Mouse (Mus musculus): ENCODE measurements at regions not wholly inside any gene's neighbourhood (a gene's known extent, or its start where the extent isn't known, plus 50 kb on each side); places are given as distances from the start of the nearest gene placed in this dataset.
"Not testable (repeated sequence)": the region's sequence is repeated elsewhere in the genome, so short reads cannot be mapped to it uniquely, and the experiment has no call there.

GRCm38 (mm10) chr2:16811401-16812281 lies 455.5 kb downstream of the Plxdc2 start:
- WGBS: 65% methylated on average over 3 of the region's 3 CpGs
- H3K4me2 ChIP-seq (replicated peaks); H3K4me3 ChIP-seq; H3K27ac ChIP-seq (replicated peaks); H3K27me3 ChIP-seq; H3K9me3 ChIP-seq; H3K4me1 ChIP-seq; H3K36me3 ChIP-seq; H3K9ac ChIP-seq (replicated peaks); ATAC-seq (ENCODE audit: low FRiP score, low read depth): not testable (repeated sequence)

DNA sequence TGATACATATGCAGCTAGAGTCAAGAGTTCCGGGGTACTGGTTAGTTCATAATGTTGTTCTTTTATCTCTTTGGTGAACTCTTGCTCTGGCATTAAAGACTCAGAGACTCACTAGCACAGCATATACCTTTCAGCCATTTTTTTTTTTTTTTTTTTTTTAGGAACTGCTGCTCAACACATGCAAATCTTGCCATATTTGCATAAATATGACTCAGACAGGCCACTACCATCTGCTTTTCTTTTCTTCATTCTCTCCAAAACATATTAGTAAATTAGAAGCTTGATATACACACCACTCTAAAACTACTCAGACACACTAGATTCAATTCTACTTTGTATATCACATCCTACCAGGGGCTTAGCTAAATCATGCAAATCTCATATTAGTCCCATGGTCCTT lies 464.3 kb downstream of the Plxdc2 start:
- WGBS: 100% methylated on average over 1 of the region's 1 CpGs
- no peaks in the 10 kb centered on the region for H3K36me3 ChIP-seq
- no peaks in the 10 kb centered on the region for H3K9me3 ChIP-seq

DNA sequence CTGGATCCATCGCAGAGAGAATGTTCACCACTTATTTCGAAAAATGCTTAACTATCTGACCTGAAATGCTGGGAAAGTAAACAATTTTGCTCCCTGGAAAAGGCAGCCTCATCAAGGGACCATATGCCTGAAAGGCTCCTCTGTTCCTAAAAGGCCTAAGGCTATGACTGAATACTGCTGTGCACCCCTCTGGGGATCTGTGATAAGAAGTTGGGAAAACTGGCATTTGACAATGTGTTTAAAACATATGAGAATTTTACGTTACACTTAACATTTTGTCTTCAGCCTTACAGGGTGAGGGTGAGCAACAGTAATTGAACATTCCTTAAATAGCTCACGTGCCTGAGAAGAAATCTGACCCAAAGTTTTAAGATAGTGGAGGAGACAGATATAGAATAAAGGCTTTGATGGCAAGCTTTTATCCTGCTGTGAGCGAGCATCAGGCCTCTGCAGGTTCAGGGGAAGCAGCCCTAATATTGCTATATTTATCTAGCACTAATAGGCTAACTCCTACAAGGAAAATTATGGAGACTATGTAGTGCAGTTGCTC lies 468.7 kb downstream of the Plxdc2 start:
- H3K9me3 ChIP-seq: no peaks in the 10 kb centered on the region
- no peaks in the 10 kb centered on the region for H3K36me3 ChIP-seq
- 67% methylated on average over 5 of the region's 5 CpGs for WGBS
- no peaks in the 10 kb centered on the region for H3K27me3 ChIP-seq
- no peak overlapping the region for H3K4me3 ChIP-seq
- H3K4me1 ChIP-seq: no peaks in the 10 kb centered on the region
- ATAC-seq (ENCODE audit: low FRiP score, low read depth): no peak
- no peak overlapping the region for H3K9ac ChIP-seq (replicated peaks)
- H3K27ac ChIP-seq (replicated peaks): no peak overlapping the region
- no peak overlapping the region for H3K4me2 ChIP-seq (replicated peaks)

More for the DNA sequence above, 464.3 kb downstream of the Plxdc2 start:
- no peak overlapping the region for H3K27ac ChIP-seq (replicated peaks)
- ATAC-seq (ENCODE audit: low FRiP score, low read depth): no peak
- no peaks in the 10 kb centered on the region for H3K4me1 ChIP-seq
- no peaks in the 10 kb centered on the region for H3K27me3 ChIP-seq
- H3K4me3 ChIP-seq: no peak overlapping the region
- H3K9ac ChIP-seq (replicated peaks): no peak overlapping the region
- H3K4me2 ChIP-seq (replicated peaks): no peak overlapping the region

DNA sequence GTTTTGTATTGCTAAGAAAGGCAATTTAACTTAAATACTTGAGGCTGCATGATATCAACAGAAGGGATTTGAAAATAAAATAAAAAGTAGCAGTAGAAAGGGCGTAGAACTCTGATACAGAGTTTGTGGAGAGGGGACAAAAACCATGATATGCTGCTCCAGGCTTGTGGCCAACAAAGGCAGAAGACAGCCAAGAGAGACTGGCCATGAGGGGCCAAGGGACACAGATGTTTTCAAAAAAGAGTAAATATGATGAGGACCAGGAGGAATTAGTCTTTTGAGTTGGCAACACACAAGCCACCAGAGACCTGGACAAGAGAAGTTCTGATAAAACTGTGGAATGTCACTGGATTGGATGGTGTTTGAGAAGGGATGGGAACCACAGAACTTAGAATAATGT lies 471.2 kb downstream of the Plxdc2 start:
- Histone ChIP-seq H3K27me3 (no peaks in the 10 kb centered on the region), H3K4me3 (no peak overlapping the region), H3K4me1 (no peaks in the 10 kb centered on the region), H3K36me3 (no peaks in the 10 kb centered on the region), H3K27ac (replicated peaks) (no peak overlapping the region), H3K4me2 (replicated peaks) (no peak overlapping the region), H3K9me3 (no peaks in the 10 kb centered on the region), H3K9ac (replicated peaks) (no peak overlapping the region)
- 85% methylated on average over 1 of the region's 1 CpGs for WGBS
- no peak for ATAC-seq (ENCODE audit: low FRiP score, low read depth)

DNA sequence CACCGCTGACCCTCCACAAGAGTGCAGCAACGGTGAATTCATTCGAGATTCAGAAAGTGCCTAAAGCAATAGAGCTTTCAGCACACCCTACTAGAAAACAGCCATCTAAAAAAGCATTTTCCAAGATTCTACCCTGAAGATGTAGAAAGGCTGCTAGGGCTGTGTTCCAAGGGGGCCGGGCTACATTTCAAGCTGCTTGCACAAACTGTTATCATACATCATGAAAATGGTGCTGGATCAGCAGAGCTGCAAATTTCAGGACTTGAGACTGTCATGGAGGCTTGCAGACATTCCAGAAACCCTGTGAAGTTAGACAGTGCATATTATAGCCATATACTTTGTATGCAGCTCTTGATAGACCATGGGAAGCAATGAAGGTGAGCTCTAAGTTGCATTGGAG lies 479.9 kb downstream of the Plxdc2 start:
- no peak for ATAC-seq (ENCODE audit: low FRiP score, low read depth)

DNA sequence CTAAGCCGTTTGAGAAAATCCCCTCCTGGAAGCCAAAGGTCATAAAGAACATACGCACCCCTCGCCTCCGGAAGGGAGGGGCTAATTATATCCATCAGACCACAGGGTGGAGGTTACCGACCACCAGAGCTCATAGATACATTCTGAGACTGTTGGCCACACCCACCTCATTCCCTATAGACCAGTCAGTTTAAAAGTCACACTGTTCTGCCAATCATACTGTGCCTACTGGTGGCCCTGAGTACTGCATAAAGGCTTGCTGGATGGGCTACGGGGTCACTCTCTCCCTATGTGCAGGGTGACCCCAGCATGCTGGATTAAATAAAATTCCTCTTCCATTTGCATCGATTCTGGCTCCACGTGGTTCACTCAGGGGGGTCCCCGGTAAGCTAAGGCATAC lies 482.6 kb downstream of the Plxdc2 start:
- H3K9me3 ChIP-seq: no peaks in the 10 kb centered on the region
- no peak overlapping the region for H3K4me2 ChIP-seq (replicated peaks)
- no peaks in the 10 kb centered on the region for H3K27me3 ChIP-seq
- ATAC-seq (ENCODE audit: low FRiP score, low read depth): peak; percentile 52; the same call in 1 of the 2 replicates
- H3K27ac ChIP-seq (replicated peaks): no peak overlapping the region
- no peaks in the 10 kb centered on the region for H3K4me1 ChIP-seq
- H3K36me3 ChIP-seq: no peaks in the 10 kb centered on the region
- WGBS: 74% methylated on average over 9 of the region's 9 CpGs
- H3K9ac ChIP-seq (replicated peaks): no peak overlapping the region
- no peak overlapping the region for H3K4me3 ChIP-seq

More for the DNA sequence above, 479.9 kb downstream of the Plxdc2 start:
- Histone ChIP-seq H3K4me3 (no peak overlapping the region), H3K27ac (replicated peaks) (no peak overlapping the region), H3K4me2 (replicated peaks) (no peak overlapping the region), H3K4me1 (no peaks in the 10 kb centered on the region), H3K27me3 (no peaks in the 10 kb centered on the region), H3K9ac (replicated peaks) (no peak overlapping the region), H3K36me3 (no peaks in the 10 kb centered on the region), H3K9me3 (no peaks in the 10 kb centered on the region)
- 91% methylated on average over 4 of the region's 4 CpGs for WGBS

DNA sequence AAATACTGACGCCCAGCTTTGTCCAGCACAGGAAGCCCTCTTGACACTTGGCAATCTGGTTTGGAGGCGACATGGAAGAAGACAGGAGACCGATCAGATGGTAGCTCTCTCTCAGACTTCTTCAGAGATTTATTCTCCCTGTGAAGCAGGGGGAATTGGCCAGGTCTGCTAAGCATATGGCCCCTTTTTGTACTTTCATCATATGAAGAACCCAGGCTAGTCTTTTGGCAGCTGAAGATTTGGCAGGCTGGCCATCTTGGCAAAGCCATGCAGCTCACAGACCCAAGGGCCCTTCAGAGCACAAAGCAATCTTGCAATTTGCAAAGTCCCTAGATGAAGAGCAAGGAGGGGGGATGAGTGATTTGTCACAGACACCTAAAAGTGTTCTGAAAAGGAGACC lies 493.8 kb downstream of the Plxdc2 start:
- no peak overlapping the region for H3K9ac ChIP-seq (replicated peaks)
- H3K36me3 ChIP-seq: no peaks in the 10 kb centered on the region
- H3K9me3 ChIP-seq: no peaks in the 10 kb centered on the region
- no peaks in the 10 kb centered on the region for H3K27me3 ChIP-seq
- no peak overlapping the region for H3K27ac ChIP-seq (replicated peaks)
- H3K4me3 ChIP-seq: no peak overlapping the region
- 92% methylated on average over 3 of the region's 3 CpGs for WGBS
- H3K4me2 ChIP-seq (replicated peaks): no peak overlapping the region
- ATAC-seq (ENCODE audit: low FRiP score, low read depth): no peak
- no peaks in the 10 kb centered on the region for H3K4me1 ChIP-seq

DNA sequence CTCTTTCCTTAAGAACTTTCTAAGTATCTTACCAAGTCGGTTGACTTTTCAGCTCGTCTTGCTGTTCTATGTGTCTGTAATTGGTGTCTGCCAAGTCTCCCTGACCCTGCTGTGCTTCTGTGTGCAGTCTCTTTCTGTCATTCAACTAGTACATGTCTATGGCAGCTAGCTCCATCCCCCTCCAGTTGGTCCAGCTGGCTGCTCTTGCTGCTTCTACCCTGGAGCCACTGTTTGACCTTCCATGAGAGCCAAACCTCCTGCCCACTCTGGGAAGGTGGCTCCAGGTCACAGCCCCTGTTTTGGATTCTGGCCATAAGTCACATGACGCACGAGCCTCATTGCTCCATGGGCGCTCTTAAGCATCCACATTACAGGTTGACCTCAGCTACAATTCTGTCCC lies 504.0 kb downstream of the Plxdc2 start:
- no peaks in the 10 kb centered on the region for H3K9me3 ChIP-seq
- no peak overlapping the region for H3K27ac ChIP-seq (replicated peaks)
- no peaks in the 10 kb centered on the region for H3K4me1 ChIP-seq
- no peak overlapping the region for H3K4me3 ChIP-seq
- no peaks in the 10 kb centered on the region for H3K36me3 ChIP-seq
- no peak for ATAC-seq (ENCODE audit: low FRiP score, low read depth)
- H3K9ac ChIP-seq (replicated peaks): no peak overlapping the region
- no peaks in the 10 kb centered on the region for H3K27me3 ChIP-seq
- no peak overlapping the region for H3K4me2 ChIP-seq (replicated peaks)
- 87% methylated on average over 5 of the region's 5 CpGs for WGBS

GRCm38 (mm10) chr2:16866163-16866852 lies 510.2 kb downstream of the Plxdc2 start:
- Histone ChIP-seq H3K4me2 (replicated peaks) (no peak overlapping the region), H3K4me1 (no peaks in the 10 kb centered on the region), H3K4me3 (no peak overlapping the region), H3K27ac (replicated peaks) (no peak overlapping the region), H3K9me3 (no peaks in the 10 kb centered on the region), H3K9ac (replicated peaks) (no peak overlapping the region), H3K36me3 (no peaks in the 10 kb centered on the region), H3K27me3 (no peaks in the 10 kb centered on the region)
- ATAC-seq (ENCODE audit: low FRiP score, low read depth): no peak
- 90% methylated on average over 4 of the region's 4 CpGs for WGBS

- WGBS: 81% methylated on average over 6 of the region's 6 CpGs
- not testable (repeated sequence) for H3K27ac ChIP-seq (replicated peaks); H3K9me3 ChIP-seq; H3K4me3 ChIP-seq; H3K4me1 ChIP-seq; H3K4me2 ChIP-seq (replicated peaks); H3K36me3 ChIP-seq; ATAC-seq (ENCODE audit: low FRiP score, low read depth); H3K27me3 ChIP-seq; H3K9ac ChIP-seq (replicated peaks)
Observed at GRCm38 (mm10) chr2:16892381-16892780, 536.3 kb downstream of the Plxdc2 start.

- Histone ChIP-seq H3K4me3 (no peak overlapping the region), H3K27me3 (no peaks in the 10 kb centered on the region), H3K4me2 (replicated peaks) (no peak overlapping the region), H3K27ac (replicated peaks) (no peak overlapping the region), H3K9me3 (no peaks in the 10 kb centered on the region), H3K9ac (replicated peaks) (no peak overlapping the region), H3K36me3 (no peaks in the 10 kb centered on the region), H3K4me1 (no peaks in the 10 kb centered on the region)
- WGBS: 85% methylated on average over 1 of the region's 1 CpGs
- ATAC-seq (ENCODE audit: low FRiP score, low read depth): no peak
Observed at GRCm38 (mm10) chr2:16909246-16910038, 553.3 kb downstream of the Plxdc2 start.

DNA sequence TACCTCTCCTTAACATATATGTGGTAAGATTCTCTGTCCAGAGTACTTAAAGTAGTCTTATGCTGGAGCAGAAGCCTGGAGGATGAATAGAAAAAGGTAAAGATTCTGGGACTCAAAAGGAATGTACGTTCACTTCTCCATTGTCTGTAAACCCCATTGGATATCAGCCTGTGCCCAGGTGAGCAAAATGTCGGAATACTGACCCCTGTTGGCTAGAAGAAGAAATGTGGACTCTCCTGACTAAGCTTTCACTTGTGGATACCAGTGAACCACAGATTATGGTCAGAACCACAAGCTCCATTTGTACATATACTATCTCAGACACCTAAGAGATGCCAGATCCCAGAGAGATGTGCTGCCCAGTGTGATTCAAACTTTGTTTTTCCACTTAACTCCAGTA lies 558.5 kb downstream of the Plxdc2 start:
- H3K4me3 ChIP-seq: no peak overlapping the region
- no peaks in the 10 kb centered on the region for H3K27me3 ChIP-seq
- no peaks in the 10 kb centered on the region for H3K4me1 ChIP-seq
- H3K27ac ChIP-seq (replicated peaks): no peak overlapping the region
- 24% methylated on average over 2 of the region's 2 CpGs for WGBS
- H3K9ac ChIP-seq (replicated peaks): no peak overlapping the region
- no peak for ATAC-seq (ENCODE audit: low FRiP score, low read depth)
- no peaks in the 10 kb centered on the region for H3K9me3 ChIP-seq
- no peak overlapping the region for H3K4me2 ChIP-seq (replicated peaks)
- H3K36me3 ChIP-seq: no peaks in the 10 kb centered on the region

Measured in midbrain, embryonic 12.5 days (tissue).